Mouse (Mus musculus) T-helper 1 cell (primary cell): ENCODE data around the gene Ccdc124.

Source experiments
- in situ Hi-C: fragments of 300-600 bp; cut with MboI, MseI; formaldehyde crosslinking; loops from one replicate; pipeline ENCODE4 v1.15.1; 2025; ENCODE audit warnings: high pct_unique_total_duplicates

Ccdc124 gene

GRCm38 (mm10) chr8:70846371-70847154, 27.2 kb downstream of the Ccdc124 start:
- in situ Hi-C loops, result no loop called here

DNA sequence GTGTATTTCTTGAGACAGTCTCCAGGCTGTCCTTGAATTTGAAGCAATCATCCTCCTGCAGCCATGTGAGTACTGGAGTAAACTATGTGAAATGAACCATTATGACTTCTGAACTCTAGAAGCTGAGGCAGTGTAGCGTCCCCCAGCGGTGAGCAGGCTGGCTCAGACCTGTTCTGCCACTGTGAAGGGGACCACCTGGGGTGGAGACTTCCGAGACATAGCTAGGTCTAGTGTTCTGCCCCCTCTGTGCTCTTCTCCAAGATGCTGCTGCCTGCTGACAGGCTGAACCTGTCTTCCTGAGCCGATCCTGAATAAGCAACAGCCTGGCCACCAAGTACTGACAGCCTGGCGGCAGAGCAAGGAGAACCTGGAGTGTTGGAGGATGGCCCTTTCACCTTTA, 28.6 kb downstream of the Ccdc124 start:
- in situ Hi-C loops, result no loop called here

- in situ Hi-C loops, result no loop called here
These were observed 29.2 kb downstream of the Ccdc124 start for GRCm38 (mm10) chr8:70844523-70844922.

GRCm38 (mm10) chr8:70843941-70844340, 29.8 kb downstream of the Ccdc124 start:
- in situ Hi-C loops, result no loop called here

- in situ Hi-C loops, result no loop called here
These were observed 30.4 kb downstream of the Ccdc124 start for GRCm38 (mm10) chr8:70843214-70843773.

GRCm38 (mm10) chr8:70842484-70842883, 31.3 kb downstream of the Ccdc124 start:
- in situ Hi-C loops, result no loop called here

DNA sequence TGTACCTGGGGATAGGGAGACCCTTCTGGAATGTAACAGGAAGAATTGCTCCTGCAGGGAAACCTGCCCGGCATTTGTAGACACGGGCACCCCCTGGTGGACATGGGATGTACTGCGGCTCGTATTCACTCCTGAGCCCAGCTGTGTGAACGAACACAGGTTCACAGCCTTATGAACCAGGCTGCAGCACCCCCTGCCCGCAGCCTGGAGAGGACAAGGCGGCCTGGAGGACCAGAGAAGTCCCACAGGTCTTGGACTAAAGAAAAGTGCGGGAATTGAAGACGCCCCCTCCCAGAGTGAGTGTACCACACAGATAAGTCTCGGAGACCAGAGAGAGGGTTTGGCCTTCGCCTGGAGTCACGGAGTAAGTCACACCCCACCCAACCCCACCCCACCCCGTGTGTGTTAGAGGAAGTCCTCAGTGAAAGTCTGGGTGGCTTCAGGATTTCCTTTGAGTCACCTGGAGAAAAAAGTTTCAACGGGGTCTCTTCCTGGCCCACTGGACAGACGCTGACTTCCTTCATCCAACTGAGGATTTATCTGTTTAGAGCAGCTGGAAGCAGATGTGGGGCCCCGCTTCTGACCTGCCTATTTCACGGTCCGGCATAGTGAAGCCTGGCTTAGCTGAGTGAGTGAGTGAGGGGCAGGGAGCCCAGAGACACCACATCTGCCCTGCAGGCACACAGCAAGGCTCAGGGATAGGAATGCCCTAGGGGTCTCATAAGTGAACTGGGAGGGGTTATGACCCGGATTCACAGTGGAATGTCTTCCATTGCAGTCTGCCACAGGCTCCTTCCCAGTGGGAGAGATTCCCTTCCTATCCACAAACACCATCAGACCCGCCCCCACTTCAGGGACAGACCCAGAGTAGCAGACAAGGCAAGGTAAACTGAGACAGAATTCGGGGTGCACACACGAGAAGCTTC, 32.3 kb downstream of the Ccdc124 start:
- in situ Hi-C loops, result no loop called here

DNA sequence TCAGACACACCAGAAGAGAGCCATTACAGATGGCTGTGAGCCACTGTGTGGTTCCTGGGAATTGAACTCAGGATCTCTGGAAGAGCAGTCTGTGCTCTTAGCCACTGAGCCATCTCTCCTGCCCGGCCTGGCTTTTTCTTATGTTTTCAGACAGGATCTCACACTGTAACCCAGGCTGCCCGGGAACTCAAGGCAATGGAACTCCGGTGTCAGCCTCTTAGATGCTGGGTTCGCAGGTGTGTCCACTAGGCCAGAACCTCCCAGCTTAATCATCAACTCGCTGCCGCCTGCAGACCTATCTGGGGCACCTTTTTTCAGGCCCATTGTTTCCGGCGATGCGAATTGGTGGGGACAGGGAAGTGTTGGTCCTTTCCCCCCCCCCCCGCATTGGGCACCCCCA, 33.1 kb downstream of the Ccdc124 start:
- in situ Hi-C loops, result no loop called here

DNA sequence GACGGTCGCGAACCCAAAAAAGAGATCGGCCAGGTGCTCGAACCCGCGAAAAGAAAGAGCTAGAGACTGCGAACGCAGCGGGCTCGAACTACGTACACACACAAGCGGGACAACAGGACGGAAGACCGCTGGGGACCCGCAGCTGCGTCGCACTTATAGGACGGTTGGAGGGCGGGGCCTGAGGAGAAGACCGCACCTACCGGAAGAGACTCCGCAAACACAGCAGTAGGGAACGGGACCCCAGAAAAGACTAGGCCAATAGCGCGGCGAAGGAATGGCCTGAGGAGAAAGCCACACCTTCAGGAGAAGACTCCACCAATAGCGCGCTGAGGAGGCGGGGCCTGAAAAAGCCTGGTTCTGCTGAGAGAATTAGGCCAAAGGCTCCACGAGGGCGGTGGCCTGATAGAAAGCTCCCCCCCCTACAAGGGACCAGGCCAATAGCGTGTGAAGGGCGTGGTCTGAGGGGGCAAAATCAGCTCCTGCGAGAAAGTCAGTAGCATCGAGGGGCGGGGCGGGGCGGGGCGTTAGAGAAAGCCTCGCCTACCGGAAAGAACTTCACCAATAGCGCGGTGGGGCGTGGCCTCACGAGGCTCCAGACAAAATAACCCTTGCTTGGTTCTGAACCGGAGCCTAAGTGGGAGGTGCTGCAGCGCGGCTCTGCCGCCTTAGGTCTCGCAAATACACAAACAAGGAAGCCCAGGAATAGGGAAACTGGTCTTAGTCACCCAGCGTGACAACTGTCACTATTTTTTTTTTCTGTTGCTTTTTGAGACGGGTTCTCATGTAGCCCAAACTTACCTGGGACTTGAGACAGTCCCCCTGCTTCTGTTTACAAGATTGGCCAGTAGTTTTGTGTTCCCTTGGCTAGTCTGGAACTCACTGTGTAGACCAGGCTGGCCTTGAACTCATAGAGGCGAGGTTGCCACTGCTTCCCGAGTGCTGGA, 34.1 kb downstream of the Ccdc124 start, which contains the start of gene Arrdc2:
TSS of gene Arrdc2 (minus strand) at position 313 of the 944 bp plus-strand sequence.
- in situ Hi-C loops, result no loop called here

DNA sequence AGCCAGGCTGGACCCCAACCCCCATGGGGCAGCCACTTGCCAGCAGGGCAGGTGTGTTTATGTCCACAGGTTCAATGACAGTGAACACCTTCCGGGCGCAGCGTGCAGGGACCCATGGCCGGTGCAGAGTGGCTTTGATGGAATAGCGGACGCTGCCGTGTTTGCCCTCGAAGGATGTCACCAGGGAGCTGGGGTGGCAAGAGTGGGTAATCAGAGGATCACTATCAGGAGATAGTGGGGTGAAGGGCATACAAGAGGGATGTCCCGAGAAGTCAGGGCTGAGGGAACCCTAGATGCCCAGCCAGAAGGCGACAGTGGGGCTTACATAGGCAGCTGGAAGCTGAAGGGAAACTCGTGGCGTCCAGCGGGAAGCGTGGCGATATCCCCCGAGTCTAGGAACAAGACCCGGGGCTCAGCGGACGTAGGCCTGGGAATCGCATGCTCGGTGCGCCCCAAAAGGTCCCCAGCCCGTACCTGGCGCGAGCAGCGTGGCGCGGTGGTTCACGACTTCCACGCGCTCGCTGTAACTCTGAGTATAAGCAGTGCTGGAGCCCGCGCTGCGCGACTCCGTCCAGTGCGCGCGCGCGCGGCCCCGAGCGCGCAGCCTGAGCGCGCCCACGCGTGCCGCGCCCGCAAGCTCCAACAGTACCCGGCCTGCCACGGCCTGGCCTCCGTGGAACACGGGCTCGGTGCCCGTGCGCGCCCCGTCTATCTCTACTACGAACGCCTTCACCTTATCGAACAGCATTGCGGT, 34.9 kb downstream of the Ccdc124 start:
- in situ Hi-C loops, result no loop called here

DNA sequence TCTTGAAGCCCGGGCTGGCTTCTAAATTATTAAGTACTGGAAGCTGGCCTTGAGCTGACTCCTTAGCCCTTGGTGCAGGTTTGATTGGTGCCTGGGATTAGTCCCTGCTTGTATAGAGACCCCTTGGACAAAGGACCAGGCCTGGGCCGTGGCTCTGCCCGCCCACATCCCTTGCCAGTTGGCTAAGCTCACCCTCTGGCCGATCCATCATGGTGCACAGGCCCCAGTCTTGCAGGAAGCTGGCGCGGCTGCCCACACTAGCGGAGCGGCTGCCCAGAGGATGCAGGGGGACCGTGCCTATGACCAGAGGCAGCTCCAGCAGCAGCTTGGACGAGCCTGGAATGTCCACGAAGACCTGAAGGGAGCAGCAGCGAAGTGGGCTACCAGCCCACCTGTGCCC, 37.1 kb downstream of the Ccdc124 start:
- in situ Hi-C loops, result no loop called here

GRCm38 (mm10) chr8:70834071-70834470, 39.7 kb downstream of the Ccdc124 start:
- in situ Hi-C loops, result no loop called here

- in situ Hi-C loops, result no loop called here
These were observed 40.2 kb downstream of the Ccdc124 start for GRCm38 (mm10) chr8:70833520-70833919.

GRCm38 (mm10) chr8:70833018-70833482, 40.7 kb downstream of the Ccdc124 start:
- in situ Hi-C loops, result no loop called here

DNA sequence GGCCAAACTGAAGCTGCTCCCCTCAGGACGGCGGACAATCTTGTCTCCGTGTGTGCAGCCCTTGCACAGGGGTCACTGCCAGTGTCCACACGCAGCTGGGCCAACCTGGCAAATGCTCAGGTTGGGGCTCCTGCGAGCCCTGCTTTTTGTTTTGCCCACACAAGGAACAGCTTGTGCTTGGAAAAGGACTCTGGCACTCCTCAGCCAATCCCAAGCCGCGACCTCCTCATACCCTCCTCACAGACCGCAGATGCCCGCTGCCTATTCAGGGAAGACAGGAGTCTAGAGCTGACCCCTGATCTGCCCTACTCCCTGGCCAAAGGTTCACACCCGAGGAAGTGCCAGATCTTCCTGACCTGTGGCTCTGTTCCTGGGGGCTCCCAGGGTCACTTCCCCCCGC, 41.4 kb downstream of the Ccdc124 start:
- in situ Hi-C loops, result no loop called here

DNA sequence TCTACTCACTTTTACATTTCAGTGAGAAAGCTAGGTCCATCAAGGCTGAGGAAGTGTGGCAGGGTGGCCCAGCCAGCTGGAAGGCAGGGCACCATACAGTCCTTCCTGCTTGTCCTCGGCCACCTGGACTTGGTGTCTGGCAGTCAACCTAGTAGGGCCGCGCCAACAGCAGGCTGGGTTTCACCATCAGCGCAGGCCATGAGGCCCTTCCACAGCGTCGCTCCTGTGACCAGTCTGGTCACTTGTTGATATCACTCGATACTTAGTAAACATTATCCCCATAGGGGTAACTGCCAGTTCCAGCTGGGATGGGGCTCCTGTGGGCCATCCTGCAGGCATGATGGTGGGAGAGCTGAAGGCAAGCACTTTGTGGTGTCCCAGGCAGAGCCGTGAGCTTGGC, 42.2 kb downstream of the Ccdc124 start:
- in situ Hi-C loops, result no loop called here

DNA sequence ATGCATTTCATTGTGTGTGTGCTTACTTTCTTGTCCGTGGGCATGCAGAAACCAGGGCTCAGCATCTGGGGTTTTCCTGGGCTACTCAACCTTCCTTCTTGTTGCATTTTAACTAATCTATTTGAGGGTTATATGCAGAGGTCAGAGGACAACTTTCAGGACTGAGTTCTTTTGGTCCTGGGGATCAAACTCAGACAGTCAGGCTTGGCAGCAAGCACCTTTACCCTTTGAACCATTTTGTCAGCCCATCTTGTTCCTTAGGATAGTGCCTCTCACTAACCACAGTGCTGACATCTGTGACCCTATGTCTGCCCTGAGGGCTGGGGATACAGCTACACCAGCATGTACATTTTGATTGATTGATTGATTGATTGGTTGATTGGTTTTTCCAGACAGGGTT, 45.9 kb downstream of the Ccdc124 start:
- in situ Hi-C loops, result no loop called here

DNA sequence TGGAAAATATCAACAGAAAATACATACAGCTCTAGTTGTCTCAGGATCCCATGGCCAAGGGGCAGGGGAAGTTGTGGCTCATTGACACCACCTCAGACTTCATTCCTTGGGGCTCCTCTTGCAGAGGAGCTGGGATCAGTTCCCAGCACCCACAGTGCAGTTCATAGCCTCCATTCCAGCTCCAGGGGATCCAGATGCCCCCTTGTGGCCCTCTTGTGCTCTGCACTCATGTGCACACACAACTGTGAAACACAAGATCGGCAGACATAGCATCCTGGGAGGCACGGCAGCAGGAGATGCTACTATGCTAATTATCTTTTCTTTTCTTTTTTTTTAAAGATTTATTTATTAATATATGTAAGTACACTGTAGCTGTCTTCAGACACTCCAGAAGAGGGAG, 46.7 kb downstream of the Ccdc124 start:
- in situ Hi-C loops, result no loop called here

- in situ Hi-C loops, result no loop called here
These were observed 47.9 kb downstream of the Ccdc124 start for GRCm38 (mm10) chr8:70825816-70826215.

DNA sequence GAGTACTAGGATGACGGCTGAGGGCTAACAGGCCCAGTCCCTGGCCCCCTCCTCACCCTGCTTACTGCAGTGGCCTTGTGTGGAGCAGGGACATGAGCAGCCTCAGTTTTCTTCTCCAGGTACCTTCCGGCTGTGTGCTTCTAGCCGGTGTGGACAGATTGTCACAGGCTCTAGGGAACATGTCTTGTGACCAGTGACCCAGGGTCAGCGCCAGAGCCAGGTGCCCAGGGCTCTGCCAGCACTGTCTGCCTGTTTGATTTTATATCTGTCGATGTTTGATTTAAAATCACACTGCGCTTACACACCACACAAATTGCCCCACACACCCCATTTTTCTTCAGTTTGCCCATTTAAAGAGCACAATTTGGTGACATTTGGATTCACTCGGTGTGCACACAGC, 49.9 kb downstream of the Ccdc124 start:
- in situ Hi-C loops, result no loop called here
